Mouse (Mus musculus) E14TG2a.4 (cell line): ENCODE measurements around the gene Lrrc71.

Experiments
- H3K27me3 ChIP-seq: 2 replicates; pipeline ENCODE4 v1.6.1; 2014; ENCODE audit warnings: low read length, control low read depth; ENCODE audit not compliant: insufficient read depth
- H3K36me3 ChIP-seq: 2 replicates; pipeline ENCODE4 v1.6.1; 2014; ENCODE audit warnings: low read length, control low read depth; ENCODE audit not compliant: insufficient read depth
- H3K4me1 ChIP-seq: replicated peaks from 2 replicates; pipeline ENCODE4 v1.6.1; 2014; ENCODE audit warnings: low read depth, low read length, control low read depth
- H3K4me3 ChIP-seq: replicated peaks from 2 replicates; pipeline ENCODE4 v1.5.1; 2014; ENCODE audit warnings: mild to moderate bottlenecking, low read length
- H3K9me3 ChIP-seq: 2 replicates; pipeline ENCODE4 v1.6.1; 2014; ENCODE audit warnings: low read length, control low read depth
- CTCF ChIP-seq: conservative IDR thresholded peaks from 2 replicates; pipeline ENCODE4 v1.5.1; 2014; ENCODE audit warnings: low read length
- NANOG ChIP-seq: IDR thresholded peaks from 2 replicates; pipeline ENCODE4 v1.6.1; 2014; ENCODE audit warnings: borderline replicate concordance, low read length, mixed read lengths
- POU5F1 ChIP-seq: IDR thresholded peaks from 2 replicates; pipeline ENCODE4 v1.6.1; 2014; ENCODE audit warnings: low read length, borderline replicate concordance

Lrrc71 gene

GRCm38 (mm10) chr3:87724556-87724955, 23.9 kb downstream of the Lrrc71 start:
- H3K4me1 ChIP-seq = no peaks in the 10 kb centered on the region
- no peaks in the 10 kb centered on the region for H3K27me3 ChIP-seq
- peaks cover 83% of the 10 kb centered on the region for H3K36me3 ChIP-seq
- no peaks in the 10 kb centered on the region for H3K9me3 ChIP-seq
- no peak overlapping the region for H3K4me3 ChIP-seq
- TF ChIP-seq NANOG (no peak), POU5F1 (no peak), CTCF (no peak)

GRCm38 (mm10) chr3:87718525-87718924, 29.9 kb downstream of the Lrrc71 start:
- no peaks in the 10 kb centered on the region for H3K9me3 ChIP-seq
- H3K36me3 ChIP-seq = peaks cover 80% of the 10 kb centered on the region
- H3K4me3 ChIP-seq = no peak overlapping the region
- no peaks in the 10 kb centered on the region for H3K27me3 ChIP-seq
- H3K4me1 ChIP-seq = no peaks in the 10 kb centered on the region
- no peak for TF ChIP-seq CTCF
- TF ChIP-seq NANOG = no peak
- no peak for TF ChIP-seq POU5F1
